Comparison of ENCODE assay signal across 16 mouse cellular contexts in the genomic region with DNA sequence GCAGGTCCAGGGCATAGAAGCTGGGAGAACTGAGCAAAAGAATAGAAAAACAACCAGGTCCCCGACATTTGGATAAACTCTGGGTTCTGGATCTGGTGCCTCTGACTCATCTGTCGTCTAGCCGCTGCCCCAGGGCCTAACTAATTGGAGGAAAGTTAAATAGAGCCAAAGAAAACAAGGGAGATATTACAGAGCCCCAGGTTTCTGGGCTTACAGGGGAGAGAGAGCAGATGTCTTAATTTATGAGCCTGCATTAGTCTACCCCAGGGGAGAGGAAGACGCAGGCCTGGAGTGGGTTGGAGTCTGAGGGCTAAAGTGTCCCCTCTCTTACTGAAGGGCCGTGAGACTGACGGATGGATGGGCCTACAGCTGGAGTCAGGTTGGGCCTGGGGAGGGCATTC. TPM values are rescaled to one million over a fixed set of nuclear protein-coding genes. Genes with fewer than 3 reads are reported as not detected.
DNase-seq lines count a peak whose midpoint lies in the region; ATAC-seq lines count a peak whose summit lies in the region.
"Had no signal": no experiment of that assay in that cellular context is flagged by ENCODE, and none has a peak within 500 bp of the region (broad histone marks: within the 10 kb centered on the region; RNA-seq: fewer than 3 reads in every experiment).

No protein-coding gene starts in this region.

- no peak overlapping the region for H3K4me3 ChIP-seq in hindbrain, embryonic 11.5 days (ENCODE audit: low read depth, low read length)
- H3K4me3 ChIP-seq in hindbrain, embryonic 16.5 days (ENCODE audit: low read length) = no peak overlapping the region
- no peak overlapping the region for H3K4me3 ChIP-seq in embryonic facial prominence, embryonic 14.5 days (ENCODE audit: low read depth, low read length)
- no peak overlapping the region for H3K4me3 ChIP-seq in neural tube, embryonic 12.5 days
- H3K4me3 ChIP-seq: heart, embryonic 15.5 days; left cerebral cortex, adult 2 months; liver, embryonic 13.5 days had no signal

- no peaks in the 10 kb centered on the region for H3K36me3 ChIP-seq in hindbrain, embryonic 11.5 days (ENCODE audit: control insufficient read depth, insufficient read depth, low read length)
- H3K36me3 ChIP-seq in hindbrain, embryonic 16.5 days (ENCODE audit: control insufficient read depth, insufficient read depth, low read length) = no peaks in the 10 kb centered on the region
- no peaks in the 10 kb centered on the region for H3K36me3 ChIP-seq in embryonic facial prominence, embryonic 14.5 days (ENCODE audit: control insufficient read depth, insufficient read depth, low read length)
- H3K36me3 ChIP-seq in neural tube, embryonic 12.5 days = no peaks in the 10 kb centered on the region
- H3K36me3 ChIP-seq: heart, embryonic 15.5 days; liver, embryonic 13.5 days had no signal

- H3K4me2 ChIP-seq in hindbrain, embryonic 11.5 days (replicated peaks; ENCODE audit: low read depth, low read length) = no peak overlapping the region
- H3K4me2 ChIP-seq in hindbrain, embryonic 16.5 days (ENCODE audit: low read length) = no peak overlapping the region
- no peak overlapping the region for H3K4me2 ChIP-seq in embryonic facial prominence, embryonic 14.5 days (ENCODE audit: low read depth, low read length)
- H3K4me2 ChIP-seq in neural tube, embryonic 12.5 days (replicated peaks) = no peak overlapping the region
- H3K4me2 ChIP-seq: heart, embryonic 15.5 days; liver, embryonic 13.5 days had no signal

- H3K9me3 ChIP-seq in hindbrain, embryonic 11.5 days (ENCODE audit: control insufficient read depth, low read length) = no peaks in the 10 kb centered on the region
- no peaks in the 10 kb centered on the region for H3K9me3 ChIP-seq in hindbrain, embryonic 16.5 days (ENCODE audit: control insufficient read depth, low read length)
- H3K9me3 ChIP-seq in embryonic facial prominence, embryonic 14.5 days (ENCODE audit: control insufficient read depth, low read length) = no peaks in the 10 kb centered on the region
- H3K9me3 ChIP-seq in neural tube, embryonic 12.5 days = no peaks in the 10 kb centered on the region
- H3K9me3 ChIP-seq: heart, embryonic 15.5 days; liver, embryonic 13.5 days had no signal

- 56% methylated on average over 6 of the region's 6 CpGs for WGBS in hindbrain, embryonic 11.5 days
- 32% methylated on average over 6 of the region's 6 CpGs for WGBS in hindbrain, embryonic 16.5 days
- WGBS in embryonic facial prominence, embryonic 14.5 days = 31% methylated on average over 6 of the region's 6 CpGs
- WGBS in neural tube, embryonic 12.5 days = 32% methylated on average over 6 of the region's 6 CpGs

- no peak overlapping the region for H3K9ac ChIP-seq in hindbrain, embryonic 11.5 days (ENCODE audit: low read depth, low read length)
- H3K9ac ChIP-seq in hindbrain, embryonic 16.5 days (ENCODE audit: low read depth, low read length) = no peak overlapping the region
- H3K9ac ChIP-seq in embryonic facial prominence, embryonic 14.5 days (ENCODE audit: low read depth, low read length) = no peak overlapping the region
- no peak overlapping the region for H3K9ac ChIP-seq in neural tube, embryonic 12.5 days
- H3K9ac ChIP-seq: heart, embryonic 15.5 days; liver, embryonic 13.5 days had no signal

- ATAC-seq in hindbrain, embryonic 11.5 days (ENCODE audit: low FRiP score) = peak; percentile 45; the same call in 1 of the 2 replicates
- ATAC-seq in hindbrain, embryonic 16.5 days = no peak
- peak; percentile 42; the same call in 1 of the 2 replicates for ATAC-seq in embryonic facial prominence, embryonic 14.5 days (ENCODE audit: low read depth)
- ATAC-seq in neural tube, embryonic 12.5 days (ENCODE audit: low FRiP score, low read depth) = no peak
- ATAC-seq in frontal cortex, adult (ENCODE audit: low TSS enrichment) = no peak

- H3K4me1 ChIP-seq in hindbrain, embryonic 11.5 days (replicated peaks; ENCODE audit: control insufficient read depth, insufficient read depth, low read length) = peaks cover 5% of the 10 kb centered on the region; the same call in 1 of the 2 replicates
- peaks cover 14% of the 10 kb centered on the region for H3K4me1 ChIP-seq in hindbrain, embryonic 16.5 days (ENCODE audit: control insufficient read depth, insufficient read depth, low read depth, low read length)
- H3K4me1 ChIP-seq in embryonic facial prominence, embryonic 14.5 days (ENCODE audit: control insufficient read depth, insufficient read depth, low read length) = 0 out of 2 replicates have a peak, but pooled peaks cover 13% of the 10 kb centered on the region
- peaks cover 32% of the 10 kb centered on the region for H3K4me1 ChIP-seq in neural tube, embryonic 12.5 days

- no peak for DNase-seq in hindbrain, embryonic 11.5 days (ENCODE audit: low spot score)
- peak; percentile 85 for DNase-seq in Muller cell, postnatal 12 days (ENCODE audit: inconsistent ontology term)
- peak; percentile 61 for DNase-seq in embryonic facial prominence, embryonic 14.5 days (ENCODE audit: low spot score)
- no peak for DNase-seq in thymus, postnatal 14 days
- DNase-seq: cerebellum, adult 11-12 months; kidney, adult 18-20 months; kidney, postnatal 4 days; liver, embryonic 13.5 days; lung, postnatal 36 days; retina, postnatal 1 day had no signal

- H3K27me3 ChIP-seq in hindbrain, embryonic 11.5 days (ENCODE audit: control insufficient read depth, insufficient read depth, low read length) = no peaks in the 10 kb centered on the region
- no peaks in the 10 kb centered on the region for H3K27me3 ChIP-seq in hindbrain, embryonic 16.5 days (replicated peaks; ENCODE audit: control insufficient read depth, insufficient read depth, low read length)
- no peaks in the 10 kb centered on the region for H3K27me3 ChIP-seq in embryonic facial prominence, embryonic 14.5 days (replicated peaks; ENCODE audit: control insufficient read depth, insufficient read depth, low read length)
- no peaks in the 10 kb centered on the region for H3K27me3 ChIP-seq in neural tube, embryonic 12.5 days (replicated peaks)
- H3K27me3 ChIP-seq: heart, embryonic 15.5 days; liver, embryonic 13.5 days had no signal

- H3K27ac ChIP-seq in hindbrain, embryonic 11.5 days (ENCODE audit: low read depth, low read length) = no peak overlapping the region; the same call in 1 of the 2 replicates
- no peak overlapping the region for H3K27ac ChIP-seq in hindbrain, embryonic 16.5 days (ENCODE audit: low read depth, low read length)
- H3K27ac ChIP-seq in embryonic facial prominence, embryonic 14.5 days (replicated peaks; ENCODE audit: low read depth, low read length) = no peak overlapping the region
- 0 out of 2 replicates have a peak overlapping the region, but pooled peaks have one; percentile 17 for H3K27ac ChIP-seq in neural tube, embryonic 12.5 days
- H3K27ac ChIP-seq: heart, embryonic 15.5 days; left cerebral cortex, adult 2 months; liver, embryonic 13.5 days; stomach, postnatal 0 days had no signal

RNA-seq across cellular contexts. Expression of a gene that starts 29.0 kb away (rescaled TPM):
- 16.9 and 21.0 TPM in 2 replicates for polyA plus RNA-seq in hindbrain, embryonic 11.5 days (2014; fragmentation: Nextera tagmentation; extraction: Ambion mirVana)
- 48.8 and 50.1 TPM in 2 replicates for polyA plus RNA-seq in hindbrain, embryonic 16.5 days (2015; fragmentation: Nextera tagmentation; extraction: Ambion mirVana)
- 16.7 and 18.0 TPM in 2 replicates for polyA plus RNA-seq in embryonic facial prominence, embryonic 14.5 days (2014; fragmentation: Nextera tagmentation; extraction: Ambion mirVana)
- 28.4 and 29.9 TPM in 2 replicates for polyA plus RNA-seq in neural tube, embryonic 12.5 days (2016; fragmentation: Nextera tagmentation; extraction: Ambion mirVana)

Comparison
In these comparisons a context has a peak if more than half of its experiments do, and no peak if none do; other contexts are left out.
1. ATAC-seq: peak in hindbrain, embryonic 11.5 days (single experiment) and embryonic facial prominence, embryonic 14.5 days (single experiment); none in hindbrain, embryonic 16.5 days (single experiment), neural tube, embryonic 12.5 days (single experiment) and frontal cortex, adult (single experiment).
2. DNase-seq: peak in Muller cell, postnatal 12 days (single experiment) and embryonic facial prominence, embryonic 14.5 days (single experiment); none in hindbrain, embryonic 11.5 days (single experiment) and thymus, postnatal 14 days (single experiment).